Mouse (Mus musculus) heart, adult 18-20 months (tissue): ENCODE data around the gene Ocel1. TPM values are rescaled to one million over a fixed set of nuclear protein-coding genes. Genes with fewer than 3 reads are reported as not detected.
"Not testable (repeated sequence)": the region's sequence is repeated elsewhere in the genome, so short reads cannot be mapped to it uniquely, and the experiment has no call there.

Experiments
- DNase-seq, 2 experiments: peaks; one replicate each; pipeline ENCODE4 v3.0.0; 2021 to 2022; ENCODE audit warnings: mixed read lengths in 1 of 2
- long read RNA-seq, 2 experiments: library from polyadenylated mRNA; stranded (forward); transcript quantifications; one replicate each; pipeline ENCODE4 v2.0.0; 2021
- total RNA-seq, 2 experiments: library from RNA; stranded (reverse); gene quantifications; 2 replicates each; pipeline ENCODE4 v1.2.3; 2021

Ocel1 gene
- 10 to 100 TPM; 14.2 to 14.9 TPM for total RNA-seq
- long read RNA-seq, experiment 1, transcript Ocel1-201 (4 exons, 1,611 nt), result major isoform, 7 of 11 reads
- long read RNA-seq, experiment 1, partial matches to known transcripts, result 0 of 11 reads
- long read RNA-seq, experiment 1, other reads (novel, unspliced or antisense), result 3 of 11 reads
- long read RNA-seq, experiment 2, partial matches to known transcripts, result 0 of 7 reads
- long read RNA-seq, experiment 2, other reads (novel, unspliced or antisense), result 2 of 7 reads

GRCm38 (mm10) chr8:71371236-71371848, at the start of gene Ocel1:
TSS of gene Ocel1 (plus strand) at chr8:71371298.
- DNase-seq, result peak; percentile 97 to 99

GRCm38 (mm10) chr8:71322939-71323338, 48.2 kb upstream of the Ocel1 start:
- DNase-seq, result no peak

GRCm38 (mm10) chr8:71324848-71325247, 46.2 kb upstream of the Ocel1 start:
- DNase-seq, result peak; percentile 38 to 67

GRCm38 (mm10) chr8:71337834-71338233, 33.3 kb upstream of the Ocel1 start:
- not testable (repeated sequence) for DNase-seq

GRCm38 (mm10) chr8:71340625-71341024, 30.5 kb upstream of the Ocel1 start:
- DNase-seq, result peak in 1 of 2 experiments; percentile 55

GRCm38 (mm10) chr8:71346581-71346980, 24.5 kb upstream of the Ocel1 start:
- DNase-seq, result no peak

GRCm38 (mm10) chr8:71351117-71351516, 20.0 kb upstream of the Ocel1 start:
- no peak for DNase-seq

GRCm38 (mm10) chr8:71351520-71351919, 19.6 kb upstream of the Ocel1 start:
- no peak for DNase-seq

GRCm38 (mm10) chr8:71358026-71358425, 13.1 kb upstream of the Ocel1 start:
- DNase-seq, result no peak

GRCm38 (mm10) chr8:71366771-71367528, 4.1 kb upstream of the Ocel1 start, which contains the start of gene Use1:
TSS of gene Use1 (plus strand) at chr8:71366848.
- DNase-seq, result peak; percentile 94 to 97

GRCm38 (mm10) chr8:71367529-71368176, 3.4 kb upstream of the Ocel1 start:
- no peak for DNase-seq

- DNase-seq, result no peak
Measured at GRCm38 (mm10) chr8:71368366-71368765, 2.7 kb upstream of the Ocel1 start.

GRCm38 (mm10) chr8:71369040-71369718, 1.9 kb upstream of the Ocel1 start:
- DNase-seq, result no peak

- DNase-seq, result no peak
Measured at GRCm38 (mm10) chr8:71370711-71371235, 325 bp upstream of the Ocel1 start.

GRCm38 (mm10) chr8:71372427-71372826, 1.3 kb downstream of the Ocel1 start:
- no peak for DNase-seq

GRCm38 (mm10) chr8:71373000-71373399, 1.9 kb downstream of the Ocel1 start:
- no peak for DNase-seq

- DNase-seq, result peak; percentile 44 to 49
Measured at GRCm38 (mm10) chr8:71374616-71375206, 3.6 kb downstream of the Ocel1 start.

GRCm38 (mm10) chr8:71375581-71376422, 4.7 kb downstream of the Ocel1 start:
- DNase-seq, result peak; percentile 60 to 72

GRCm38 (mm10) chr8:71376423-71377030, 5.4 kb downstream of the Ocel1 start:
- no peak for DNase-seq

GRCm38 (mm10) chr8:71379008-71379407, 7.9 kb downstream of the Ocel1 start:
- DNase-seq, result no peak
